Mouse (Mus musculus): ENCODE results near the gene Syce3. TPM values are rescaled to one million over a fixed set of nuclear protein-coding genes. Genes with fewer than 3 reads are reported as not detected.

Syce3 gene
- not detected in 2 replicates for polyA plus RNA-seq (2015; fragmentation: Nextera tagmentation; extraction: Ambion mirVana)

DNA sequence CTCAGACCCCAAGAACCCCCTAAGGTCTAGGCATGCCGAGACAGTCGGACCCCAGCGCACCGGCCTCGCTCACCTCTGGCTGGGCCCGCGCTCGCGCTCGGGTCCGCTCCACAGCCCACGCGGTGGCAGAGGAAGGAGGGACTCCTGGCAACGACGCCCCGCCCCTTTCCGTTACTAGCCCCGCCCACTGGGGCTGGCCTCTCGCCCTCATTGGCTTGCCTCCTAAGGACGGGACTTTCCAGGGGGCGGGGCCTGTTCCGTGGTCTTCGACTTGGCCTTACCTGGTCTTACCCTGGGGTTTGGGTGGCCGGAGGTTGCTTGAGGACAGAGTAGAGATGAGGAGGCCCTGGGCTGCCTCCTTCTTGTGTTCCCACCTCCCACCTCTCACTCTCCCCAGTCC lies at the start of gene Syce3:
Gene Syce3 (minus strand): TSS at position 386 of the 400 bp plus-strand sequence.

DNA sequence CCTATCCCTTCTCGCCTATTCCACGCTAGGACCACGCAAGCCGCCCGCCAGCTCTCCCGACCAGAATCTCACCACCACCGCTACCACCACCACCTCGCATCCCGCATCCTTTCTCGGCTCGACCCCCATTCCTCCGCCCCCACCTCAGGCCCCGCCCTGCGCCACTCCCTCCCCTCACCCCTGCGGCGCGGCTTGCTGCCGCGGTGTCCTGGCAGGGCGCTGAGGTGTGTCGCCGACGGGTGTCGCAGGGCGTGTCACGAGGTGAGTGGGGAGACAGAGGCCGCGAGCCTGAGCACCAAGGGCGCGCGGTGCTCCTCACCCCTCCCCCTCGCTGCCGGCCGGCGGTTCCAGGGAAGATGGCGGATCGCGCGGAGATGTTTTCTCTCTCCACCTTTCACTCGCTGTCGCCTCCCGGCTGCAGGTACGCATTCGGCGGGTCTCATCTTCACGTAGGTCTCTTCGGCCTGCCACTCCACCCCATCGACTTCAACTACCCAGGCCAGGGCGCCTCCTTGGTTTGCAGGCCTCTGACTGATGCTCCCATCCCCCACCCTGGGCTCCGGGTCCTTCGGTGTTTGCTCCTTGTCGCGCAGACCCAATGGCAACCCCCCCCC lies 43.7 kb upstream of the Syce3 start, which contains the start of gene Mapk8ip2:
Gene Mapk8ip2 (plus strand): TSS at position 49 of the 614 bp plus-strand sequence.

DNA sequence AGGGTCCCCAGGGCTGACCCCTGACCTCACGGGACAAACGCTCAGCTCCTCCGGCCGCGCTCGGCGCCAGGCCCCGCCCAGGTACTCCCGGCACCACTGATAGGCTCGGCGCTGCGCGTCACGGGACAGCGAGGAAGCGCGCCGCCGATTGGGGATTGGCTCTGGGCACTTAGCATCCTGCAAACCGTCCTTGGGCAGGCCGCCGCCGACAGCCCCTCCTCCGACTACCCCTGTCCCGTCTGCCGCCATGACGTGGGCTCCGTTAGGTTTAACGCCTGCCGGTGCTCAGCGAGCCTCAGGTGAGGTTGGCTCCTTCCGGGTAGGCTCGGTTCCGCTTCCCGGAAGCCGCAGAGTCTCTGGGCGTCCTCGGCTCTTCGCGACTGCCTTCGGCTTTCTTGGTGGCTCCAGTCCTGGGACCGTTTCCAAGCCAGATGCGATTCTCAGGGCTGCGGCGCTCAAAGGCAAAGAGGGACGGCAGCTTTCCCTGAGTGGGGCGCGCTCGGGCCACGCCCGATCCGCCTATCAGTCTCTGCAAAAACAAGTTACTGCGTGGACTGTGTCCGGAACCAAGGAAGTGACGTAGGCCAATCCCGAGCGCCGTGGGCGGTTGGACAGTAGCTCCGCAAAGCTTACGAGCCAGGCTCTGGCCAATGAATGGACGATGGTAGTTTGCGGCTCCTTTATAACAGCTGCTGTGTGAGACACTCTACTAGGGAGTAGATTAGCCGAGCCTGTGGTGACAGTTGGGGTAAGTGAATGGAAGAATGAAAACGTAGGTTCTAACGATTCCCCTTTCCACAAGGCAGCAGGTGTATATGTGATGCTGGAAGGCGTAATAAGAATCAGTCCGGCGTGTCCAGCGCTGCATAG lies 19.3 kb upstream of the Syce3 start, which contains the start of the genes C730034F03Rik, Gm44502 and Chkb:
Gene C730034F03Rik (plus strand): TSS at position 238 of the 870 bp plus-strand sequence.
Gene Gm44502 (minus strand): TSS at position 345 of the 870 bp plus-strand sequence.
Gene Chkb (minus strand): TSS at position 557 of the 870 bp plus-strand sequence.

DNA sequence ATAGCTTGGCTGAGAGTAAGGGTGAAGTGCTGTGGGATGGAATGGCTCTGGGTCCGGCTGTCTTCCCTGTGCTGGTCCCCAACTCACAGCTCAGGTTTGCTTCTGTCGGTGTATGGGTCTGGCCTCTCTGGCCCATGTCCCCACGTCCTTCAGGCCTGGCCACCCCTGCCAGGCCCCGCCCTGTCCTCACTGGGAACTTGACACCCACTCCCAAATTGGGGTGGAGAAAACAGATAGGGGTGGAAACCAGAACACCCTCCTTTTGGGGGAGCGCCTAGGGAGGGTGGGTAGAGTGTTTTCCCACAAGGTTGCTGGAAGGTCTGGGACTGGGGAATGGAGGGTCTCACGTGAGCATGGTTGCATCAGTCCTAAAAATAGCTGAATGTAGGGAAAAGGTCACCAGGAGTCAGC lies 15.4 kb upstream of the Syce3 start, which contains the start of gene Cpt1b:
Gene Cpt1b (minus strand): TSS at position 153 of the 411 bp plus-strand sequence.

DNA sequence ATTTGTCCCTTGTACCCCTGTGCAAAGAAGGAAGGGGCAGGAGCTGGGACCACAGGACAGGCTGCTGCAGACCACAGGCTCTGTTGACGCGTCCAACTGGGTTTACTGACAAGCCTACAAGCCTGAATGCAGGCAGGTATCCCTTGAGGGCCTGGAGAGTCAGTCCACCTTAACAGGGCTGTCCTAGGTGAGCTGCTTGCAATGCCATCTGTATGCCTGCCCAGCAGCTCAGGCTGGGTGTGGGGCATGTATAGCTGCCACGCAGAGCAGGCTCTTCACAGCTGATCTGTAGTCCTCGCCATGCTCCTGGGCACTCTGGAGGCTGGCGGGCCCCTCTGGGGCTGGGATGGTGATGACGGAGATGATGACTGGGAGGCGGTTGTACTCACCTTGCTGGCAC lies 25.7 kb downstream of the Syce3 start, which contains the start of gene Klhdc7b:
Gene Klhdc7b (plus strand): TSS at position 301 of the 400 bp plus-strand sequence.

DNA sequence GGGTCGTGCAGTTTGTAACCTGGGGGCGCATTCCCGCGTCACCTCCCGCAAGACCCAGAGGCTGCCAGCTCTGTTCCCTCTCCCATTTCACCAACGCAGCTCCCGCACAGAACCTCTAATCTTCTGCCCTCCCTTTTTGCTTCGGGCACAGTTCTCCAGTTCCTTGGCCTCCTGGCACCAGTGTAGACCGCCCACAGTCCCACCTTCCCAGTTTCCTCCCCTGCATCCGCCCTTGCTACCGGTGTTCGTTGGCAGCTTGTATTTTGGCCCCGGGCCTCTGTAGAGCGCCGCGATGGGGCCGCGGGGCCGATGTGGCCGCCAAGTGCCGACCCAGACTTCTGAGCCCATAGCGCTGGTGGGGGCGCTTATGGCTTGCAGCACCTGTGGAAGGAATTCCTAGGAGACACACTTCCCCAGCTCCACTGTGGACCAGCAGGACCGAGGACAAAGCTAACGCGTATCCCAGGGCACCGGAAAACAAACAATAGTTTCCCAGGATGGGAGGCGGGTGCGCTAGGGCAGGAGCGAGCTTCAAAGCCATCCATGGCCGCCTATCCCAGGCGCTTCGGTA lies 31.4 kb downstream of the Syce3 start, which contains the start of gene Odf3b:
Gene Odf3b (minus strand): TSS at position 452 of the 571 bp plus-strand sequence.

DNA sequence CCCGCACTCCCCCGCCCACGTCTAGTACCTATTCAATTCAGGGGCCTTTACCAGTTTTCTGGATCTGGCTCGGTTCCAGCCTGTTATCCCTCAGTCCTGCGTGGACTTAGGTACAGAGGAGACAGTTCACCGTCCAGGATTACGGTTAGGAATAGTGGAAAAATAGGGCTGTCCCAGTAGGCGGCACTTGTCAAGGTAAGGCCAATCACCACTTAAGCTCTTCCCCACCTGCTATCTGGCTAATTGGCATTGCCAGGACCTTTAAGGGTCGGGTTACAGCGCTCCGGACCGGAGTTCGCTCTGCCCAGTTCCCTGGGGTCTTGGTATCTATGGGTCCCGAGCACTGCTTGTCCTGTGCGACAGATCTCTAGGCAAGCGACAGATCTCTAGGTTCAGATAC lies 33.3 kb downstream of the Syce3 start, which contains the start of gene Tymp:
Gene Tymp (minus strand): TSS at position 83 of the 400 bp plus-strand sequence.

DNA sequence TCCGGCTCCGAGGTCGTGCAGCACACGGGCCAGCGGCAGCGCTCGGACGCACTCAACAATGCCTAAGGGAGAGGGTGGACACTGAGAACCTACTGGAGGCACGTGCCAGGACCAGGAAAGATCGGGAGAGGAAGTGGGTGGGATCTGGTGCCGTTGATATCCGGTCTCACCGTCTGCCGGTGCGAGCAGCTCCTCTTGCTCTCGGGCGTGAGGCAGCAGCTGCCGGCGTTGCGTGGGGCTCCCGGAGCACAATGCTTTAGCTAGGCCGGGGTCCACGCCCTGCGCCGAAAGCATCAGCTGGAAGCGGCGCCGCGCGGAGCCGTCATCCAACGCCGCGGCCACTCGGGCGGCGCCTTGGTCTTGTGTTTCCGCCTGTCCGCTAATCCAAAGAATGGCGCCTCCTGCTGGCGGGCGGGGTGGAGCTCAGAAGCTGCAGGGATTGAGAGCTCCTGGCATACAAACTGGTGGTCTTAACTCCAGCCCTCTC lies 36.5 kb downstream of the Syce3 start, which contains the start of gene Sco2:
Gene Sco2 (minus strand): TSS at position 85 of the 487 bp plus-strand sequence.

DNA sequence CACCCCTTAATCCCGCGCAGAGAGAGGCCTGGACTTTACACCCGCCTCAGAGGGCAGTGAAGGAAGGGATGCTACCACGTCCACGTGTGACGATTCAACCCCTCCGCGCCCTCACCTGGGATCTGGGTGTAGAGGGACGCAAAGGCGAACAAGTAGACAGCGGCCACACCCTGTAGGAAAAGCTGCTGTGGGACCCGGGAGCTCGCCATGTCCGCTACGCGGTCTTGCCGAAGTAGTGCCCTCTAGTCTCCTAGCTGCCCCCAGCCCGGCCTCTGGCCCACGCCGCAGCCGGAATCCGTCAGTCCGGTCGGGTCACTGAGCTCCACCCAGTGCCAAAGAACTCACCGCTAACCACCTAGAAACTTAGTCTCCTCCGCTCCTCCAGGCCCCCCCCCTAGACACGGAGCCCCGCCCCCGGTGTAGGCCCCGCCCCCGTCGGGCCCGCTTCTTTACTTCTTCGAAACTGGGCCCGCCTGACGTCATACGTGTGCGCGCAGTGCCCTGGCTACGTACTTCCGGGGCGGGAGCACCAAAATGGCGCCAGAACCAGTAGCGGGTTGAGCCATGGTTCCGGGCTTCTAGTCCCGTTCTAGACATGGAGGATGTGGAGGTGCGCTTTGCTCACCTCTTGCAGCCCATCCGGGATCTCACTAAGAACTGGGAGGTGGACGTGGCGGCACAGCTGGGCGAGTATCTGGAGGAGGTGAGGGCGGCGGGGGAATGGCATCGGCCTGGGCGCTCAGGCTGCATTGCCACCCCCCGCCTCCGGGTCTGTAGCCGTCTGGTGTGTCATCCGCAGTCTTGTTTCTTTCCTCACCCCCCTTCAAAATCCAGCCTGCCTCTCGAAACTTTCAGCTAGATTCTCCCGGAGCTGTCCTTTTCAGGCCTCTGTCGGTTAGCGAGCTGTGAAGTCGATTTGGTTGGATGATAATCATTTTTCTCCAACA lies 54.8 kb downstream of the Syce3 start, which contains the start of the genes Lmf2 and Ncaph2:
Gene Lmf2 (minus strand): TSS at position 419 of the 947 bp plus-strand sequence.
Gene Ncaph2 (plus strand): TSS at position 479 of the 947 bp plus-strand sequence.

Other genes starting within 250 kb of the Syce3 start
- gene Plxnb2, start 229.7 kb downstream of the Syce3 start, polyA plus RNA-seq (2015; fragmentation: Nextera tagmentation; extraction: Ambion mirVana), result 25.8 and 35.7 TPM in 2 replicates
- 3.8 and 4.0 TPM in 2 replicates for gene Dennd6b, start 214.0 kb downstream of the Syce3 start, polyA plus RNA-seq (2015; fragmentation: Nextera tagmentation; extraction: Ambion mirVana)
- gene Ppp6r2, start 198.9 kb downstream of the Syce3 start, polyA plus RNA-seq (2015; fragmentation: Nextera tagmentation; extraction: Ambion mirVana), result 46.2 and 46.5 TPM in 2 replicates
- gene Sbf1, start 95.2 kb downstream of the Syce3 start, polyA plus RNA-seq (2015; fragmentation: Nextera tagmentation; extraction: Ambion mirVana), result 36.5 and 38.4 TPM in 2 replicates
- gene Adm2, start 87.8 kb downstream of the Syce3 start, polyA plus RNA-seq (2015; fragmentation: Nextera tagmentation; extraction: Ambion mirVana), result 0.16 TPM in 1 of 2 replicates, not detected in the other
- not detected in 2 replicates for gene Miox, start 76.1 kb downstream of the Syce3 start, polyA plus RNA-seq (2015; fragmentation: Nextera tagmentation; extraction: Ambion mirVana)
- 28.5 and 29.5 TPM in 2 replicates for gene Lmf2, start 54.8 kb downstream of the Syce3 start, polyA plus RNA-seq (2015; fragmentation: Nextera tagmentation; extraction: Ambion mirVana)
- 134 and 143 TPM in 2 replicates for gene Ncaph2, start 54.8 kb downstream of the Syce3 start, polyA plus RNA-seq (2015; fragmentation: Nextera tagmentation; extraction: Ambion mirVana)
- 4.5 and 4.6 TPM in 2 replicates for gene Sco2, start 36.7 kb downstream of the Syce3 start, polyA plus RNA-seq (2015; fragmentation: Nextera tagmentation; extraction: Ambion mirVana)
- 0.82 and 1.4 TPM in 2 replicates for gene Tymp, start 33.5 kb downstream of the Syce3 start, polyA plus RNA-seq (2015; fragmentation: Nextera tagmentation; extraction: Ambion mirVana)
- 4.3 and 4.7 TPM in 2 replicates for gene Odf3b, start 31.2 kb downstream of the Syce3 start, polyA plus RNA-seq (2015; fragmentation: Nextera tagmentation; extraction: Ambion mirVana)
- 0.04 TPM in 1 of 2 replicates, not detected in the other for gene Klhdc7b, start 25.6 kb downstream of the Syce3 start, polyA plus RNA-seq (2015; fragmentation: Nextera tagmentation; extraction: Ambion mirVana)
- 0.46 and 0.59 TPM in 2 replicates for gene Cpt1b, start 15.4 kb upstream of the Syce3 start, polyA plus RNA-seq (2015; fragmentation: Nextera tagmentation; extraction: Ambion mirVana)
- 3.5 and 3.7 TPM in 2 replicates for gene C730034F03Rik, start 19.1 kb upstream of the Syce3 start, polyA plus RNA-seq (2015; fragmentation: Nextera tagmentation; extraction: Ambion mirVana)
- not detected in 2 replicates for gene Gm44502, start 19.2 kb upstream of the Syce3 start, polyA plus RNA-seq (2015; fragmentation: Nextera tagmentation; extraction: Ambion mirVana)
- gene Chkb, start 19.4 kb upstream of the Syce3 start, polyA plus RNA-seq (2015; fragmentation: Nextera tagmentation; extraction: Ambion mirVana), result 42.4 and 51.5 TPM in 2 replicates
- 0.06 TPM in 1 of 2 replicates, not detected in the other for gene Mapk8ip2, start 43.4 kb upstream of the Syce3 start, polyA plus RNA-seq (2015; fragmentation: Nextera tagmentation; extraction: Ambion mirVana)
- gene Arsa, start 66.9 kb upstream of the Syce3 start, polyA plus RNA-seq (2015; fragmentation: Nextera tagmentation; extraction: Ambion mirVana), result 7.9 and 10.0 TPM in 2 replicates
- gene Shank3, start 89.1 kb upstream of the Syce3 start, polyA plus RNA-seq (2015; fragmentation: Nextera tagmentation; extraction: Ambion mirVana), result 1.9 and 2.1 TPM in 2 replicates
- 0.07 and 0.23 TPM in 2 replicates for gene Acr, start 157.8 kb upstream of the Syce3 start, polyA plus RNA-seq (2015; fragmentation: Nextera tagmentation; extraction: Ambion mirVana)
- gene Rabl2, start 181.4 kb upstream of the Syce3 start, polyA plus RNA-seq (2015; fragmentation: Nextera tagmentation; extraction: Ambion mirVana), result 8.0 and 9.7 TPM in 2 replicates

Data from spleen, postnatal 0 days (tissue).